Mouse (Mus musculus) layer of hippocampus, postnatal 36 days (tissue): Measurements from ENCODE around the gene Fam160a1. TPM values are rescaled to one million over a fixed set of nuclear protein-coding genes. Genes with fewer than 3 reads are reported as not detected.
A peak's percentile ranks its signal among the peaks of the same experiment; 100 is the strongest.

Experiments
- DNase-seq, 2 experiments: peaks; one replicate each; pipeline ENCODE4 v3.0.0; 2022
- total RNA-seq, 2 experiments: library from RNA; stranded (reverse); gene quantifications; 2 replicates each; pipeline ENCODE4 v1.2.3; 2021

The Fam160a1 gene
- total RNA-seq, 2 experiments from 2014 or later = 11.1 to 15.5 TPM

DNA sequence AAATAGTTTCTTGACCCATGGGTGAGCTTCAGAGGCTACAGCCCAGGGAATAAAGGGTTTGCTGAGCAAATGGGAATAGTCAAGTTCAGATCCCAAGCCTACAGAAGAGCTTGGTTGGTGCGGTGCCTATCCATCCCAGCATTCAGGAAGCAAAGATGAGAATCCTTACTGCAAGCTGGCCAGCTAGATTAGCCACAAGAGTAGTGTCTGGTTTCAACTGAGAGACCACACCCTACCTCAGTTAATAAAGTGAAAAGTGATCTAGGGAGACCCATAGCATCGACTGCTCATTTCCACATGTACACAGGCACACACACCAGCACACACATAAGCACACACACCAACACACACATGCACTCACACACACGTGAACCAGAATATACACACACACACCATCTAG is 75.3 kb downstream of the Fam160a1 start:
- no peak for DNase-seq

DNA sequence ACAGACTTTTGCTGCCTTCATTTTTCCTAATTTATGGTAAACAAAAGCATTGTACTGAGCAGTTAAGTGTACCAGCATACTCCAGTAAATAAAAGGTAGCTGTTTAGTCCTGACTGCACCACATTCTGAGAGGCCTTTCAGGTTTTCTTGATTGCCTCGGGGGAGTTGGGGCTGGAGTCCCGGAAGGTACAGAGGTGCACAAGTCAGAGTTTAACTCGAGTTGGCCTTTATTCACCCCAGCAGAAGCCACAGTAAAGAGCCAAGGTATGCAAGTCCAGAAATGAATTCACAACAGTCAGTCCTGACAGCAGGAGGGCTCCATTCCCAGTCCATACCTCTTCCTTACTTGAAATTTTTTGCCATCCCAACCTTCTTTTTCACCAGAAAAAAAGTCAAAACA is 78.5 kb downstream of the Fam160a1 start:
- no peak for DNase-seq

- no peak for DNase-seq
These were observed 83.0 kb downstream of the Fam160a1 start for GRCm38 (mm10) chr3:85733939-85734729.

DNA sequence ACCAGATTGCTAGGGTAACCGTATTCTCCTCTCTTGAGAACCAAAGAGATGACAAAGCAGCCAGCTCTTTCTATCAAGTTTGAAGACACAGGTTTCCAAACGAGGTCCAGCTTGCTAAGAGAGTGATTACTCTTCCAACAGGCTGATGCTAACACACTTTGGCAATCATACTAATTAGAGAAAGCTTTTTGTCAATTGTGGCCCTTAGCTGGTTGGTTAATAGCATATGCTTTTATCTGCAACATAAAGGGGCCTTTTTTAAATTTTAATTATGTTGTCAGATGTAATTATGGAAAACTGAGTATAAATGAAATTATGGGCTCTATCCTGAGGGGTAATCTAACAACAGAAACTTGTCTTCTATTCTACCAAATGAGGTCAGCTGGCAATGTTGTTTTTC is 89.9 kb downstream of the Fam160a1 start:
- DNase-seq = no peak

DNA sequence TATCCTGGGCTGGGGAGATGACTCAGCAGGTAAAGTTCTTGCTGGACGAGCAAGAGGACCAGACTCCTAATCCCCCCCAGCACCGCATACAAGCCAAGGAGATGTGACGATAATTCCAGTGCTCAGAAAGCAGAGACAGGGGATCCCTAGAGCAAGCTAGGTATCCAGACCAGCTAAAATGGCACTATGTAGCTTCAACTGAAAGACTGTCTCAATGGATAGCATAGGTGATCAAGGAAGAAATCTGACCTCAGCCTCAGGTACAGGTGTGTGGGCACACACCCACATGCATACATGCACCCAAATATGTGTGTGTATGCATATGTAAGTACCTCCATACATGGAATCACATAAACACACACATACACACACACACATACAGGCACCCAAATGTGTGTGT is 91.1 kb downstream of the Fam160a1 start:
- no peak for DNase-seq

GRCm38 (mm10) chr3:85725110-85725509 is 92.0 kb downstream of the Fam160a1 start:
- no peak for DNase-seq

- no peak for DNase-seq
These were observed 94.5 kb downstream of the Fam160a1 start for GRCm38 (mm10) chr3:85722581-85722980.

DNA sequence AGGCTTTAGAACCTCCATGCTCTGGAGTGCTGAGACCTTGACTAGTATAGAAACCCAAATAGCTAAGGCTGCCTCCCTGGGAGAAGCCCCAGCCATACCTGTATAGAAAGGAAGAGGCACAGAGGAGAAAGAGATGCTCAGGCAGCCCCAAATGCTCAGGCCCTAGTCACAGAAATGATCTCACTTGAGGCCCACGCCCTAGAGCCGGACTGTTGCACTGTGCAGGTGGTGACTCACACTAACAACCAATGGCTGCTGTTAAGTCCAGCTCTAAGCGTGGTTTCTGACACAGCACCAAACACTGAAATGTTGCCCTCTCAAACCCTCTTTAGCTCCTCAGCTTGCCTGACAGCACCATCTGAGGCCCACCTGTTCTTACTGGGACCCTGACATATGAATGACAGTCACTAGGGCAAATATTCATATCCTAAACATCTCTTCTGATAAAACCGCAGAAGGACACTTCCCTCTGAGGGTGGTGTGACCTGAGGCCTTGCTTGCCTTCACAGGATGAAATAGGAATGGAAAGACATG is 101.3 kb downstream of the Fam160a1 start:
- DNase-seq = no peak

DNA sequence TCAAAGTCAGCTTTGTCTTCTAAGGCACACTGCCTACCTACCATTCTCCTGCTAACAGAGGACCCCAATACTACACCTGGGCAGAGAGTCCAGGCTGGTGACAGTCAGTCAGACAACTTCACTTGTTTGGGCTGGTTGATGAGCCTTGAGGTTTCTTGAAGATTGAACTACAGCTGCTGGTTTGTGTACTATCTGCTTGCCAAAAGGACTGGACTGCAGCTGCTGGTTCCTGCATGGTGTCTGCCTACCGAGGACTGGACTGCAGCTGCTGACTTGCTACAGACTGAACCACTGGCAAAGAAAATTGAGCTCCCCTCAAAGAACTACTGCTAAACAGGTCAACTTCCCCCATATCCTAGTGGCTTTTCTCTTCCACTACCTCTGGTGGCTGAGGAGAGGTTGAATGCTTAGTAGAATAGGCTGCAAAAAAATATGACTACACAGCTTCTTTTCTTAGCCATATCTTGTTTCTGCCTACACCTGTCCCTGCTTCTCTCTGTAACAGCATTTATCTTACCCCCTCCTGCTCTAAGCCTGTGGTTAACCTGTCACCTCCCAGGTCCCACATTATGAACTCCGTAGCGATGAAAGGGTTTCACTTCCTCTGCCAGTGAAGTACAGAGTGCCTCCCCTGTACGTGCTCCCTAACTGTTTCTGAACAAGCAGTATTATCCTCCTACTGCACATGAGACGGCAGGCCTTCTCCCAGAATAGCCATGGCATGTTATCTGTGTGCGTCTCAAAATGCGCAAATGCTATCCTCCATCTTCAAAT is 103.0 kb downstream of the Fam160a1 start:
- no peak for DNase-seq

- DNase-seq = no peak
These were observed 106.4 kb downstream of the Fam160a1 start for GRCm38 (mm10) chr3:85710695-85711094.

GRCm38 (mm10) chr3:85707421-85707820 is 109.7 kb downstream of the Fam160a1 start:
- DNase-seq = peak; percentile 29 to 44

GRCm38 (mm10) chr3:85703141-85703882 is 113.8 kb downstream of the Fam160a1 start:
- no peak for DNase-seq

GRCm38 (mm10) chr3:85698496-85698895 is 118.6 kb downstream of the Fam160a1 start:
- no peak for DNase-seq

GRCm38 (mm10) chr3:85695056-85695455 is 122.0 kb downstream of the Fam160a1 start:
- DNase-seq = no peak

GRCm38 (mm10) chr3:85693013-85693412 is 124.1 kb downstream of the Fam160a1 start:
- no peak for DNase-seq

- no peak for DNase-seq
These were observed 126.0 kb downstream of the Fam160a1 start for GRCm38 (mm10) chr3:85691134-85691533.

GRCm38 (mm10) chr3:85688341-85688740 is 128.8 kb downstream of the Fam160a1 start:
- no peak for DNase-seq

GRCm38 (mm10) chr3:85685271-85685670 is 131.8 kb downstream of the Fam160a1 start:
- DNase-seq = no peak

DNA sequence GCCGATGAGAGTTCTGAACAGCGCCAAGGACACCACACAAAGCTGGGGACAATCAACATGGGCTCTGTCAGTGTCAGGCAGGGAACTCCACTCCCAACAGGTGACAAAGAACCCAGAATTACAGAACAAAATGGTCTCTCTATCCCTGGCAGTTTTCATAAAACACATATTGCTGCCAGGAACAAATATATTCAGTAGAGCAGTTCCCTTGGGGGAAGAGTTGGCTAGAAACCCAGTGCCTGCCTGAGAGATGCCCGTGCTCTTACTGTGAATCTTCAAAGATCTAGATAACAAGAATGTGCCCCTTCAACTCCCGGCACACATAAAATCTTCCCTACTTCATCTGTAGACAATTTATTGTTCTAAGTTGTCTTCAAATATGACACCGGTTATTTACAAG is 133.5 kb downstream of the Fam160a1 start:
- no peak for DNase-seq

DNA sequence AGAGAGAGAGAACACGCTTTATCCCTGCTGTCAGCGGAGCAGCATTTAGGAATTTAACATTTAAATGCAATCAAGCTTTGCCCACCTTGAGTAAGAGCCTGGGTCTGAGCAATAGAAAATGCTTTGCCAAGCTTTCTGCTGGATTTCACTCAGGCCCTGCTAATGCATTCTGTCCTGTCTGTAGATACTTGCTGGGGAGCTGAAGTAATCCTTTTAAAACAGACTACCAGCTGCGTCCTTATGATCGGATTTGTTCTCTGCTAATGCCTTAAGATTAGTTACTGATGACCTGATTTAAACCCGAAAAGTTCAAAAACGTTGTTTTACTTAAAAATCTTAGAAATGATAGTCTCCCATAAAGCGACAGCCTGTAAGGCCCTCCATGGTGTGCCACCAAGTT is 136.0 kb downstream of the Fam160a1 start:
- no peak for DNase-seq

GRCm38 (mm10) chr3:85679960-85680359 is 137.1 kb downstream of the Fam160a1 start:
- no peak for DNase-seq

- DNase-seq = no peak
These were observed 137.7 kb downstream of the Fam160a1 start for GRCm38 (mm10) chr3:85679312-85679933.
